Mouse (Mus musculus) gastrocnemius, postnatal 4 days (tissue): ENCODE measurements around the gene Snx9. TPM values are rescaled to one million over a fixed set of nuclear protein-coding genes. Genes with fewer than 3 reads are reported as not detected.

Experiments used
- DNase-seq, 2 experiments: peaks; one replicate each; pipeline ENCODE4 v3.0.0; 2021 to 2022; ENCODE audit warnings: low spot score in 2 of 2, mixed read lengths in 2 of 2
- long read RNA-seq, 2 experiments: library from polyadenylated mRNA; stranded (forward); transcript quantifications; one replicate each; pipeline ENCODE4 v2.0.0; 2021
- total RNA-seq, 2 experiments: library from RNA; stranded (reverse); gene quantifications; 2 replicates each; pipeline ENCODE4 v1.2.3; 2021

Snx9 gene
- total RNA-seq, result 10 to 100 TPM; 36.4 to 38.6 TPM
- long read RNA-seq, experiment 1, transcript Snx9-201 (18 exons, 3,331 nt), result major isoform, 46 of 58 reads
- long read RNA-seq, experiment 1, partial matches to known transcripts, result 0 of 58 reads
- long read RNA-seq, experiment 1, other reads (novel, unspliced or antisense), result 12 of 58 reads
- long read RNA-seq, experiment 2, transcript Snx9-201 (18 exons, 3,331 nt), result major isoform, 53 of 79 reads
- long read RNA-seq, experiment 2, partial matches to known transcripts, result 3 of 79 reads
- long read RNA-seq, experiment 2, other reads (novel, unspliced or antisense), result 23 of 79 reads

GRCm38 (mm10) chr17:5841128-5841942 is at the start of gene Snx9:
Gene Snx9 (plus strand): TSS chr17:5841329.
- DNase-seq, result peak; percentile 65 to 80

- DNase-seq, result no peak
Measured at GRCm38 (mm10) chr17:5792164-5792791, 48.9 kb upstream of the Snx9 start.

GRCm38 (mm10) chr17:5793593-5793992 is 47.5 kb upstream of the Snx9 start:
- DNase-seq, result no peak

- DNase-seq, result no peak
Measured at GRCm38 (mm10) chr17:5794276-5794675, 46.9 kb upstream of the Snx9 start.

- DNase-seq, result no peak
Measured at GRCm38 (mm10) chr17:5795369-5795768, 45.8 kb upstream of the Snx9 start.

- peak in 1 of 2 experiments; percentile 73 for DNase-seq
Measured at GRCm38 (mm10) chr17:5795878-5796277, 45.3 kb upstream of the Snx9 start.

- DNase-seq, result no peak
Measured at GRCm38 (mm10) chr17:5797124-5797760, 43.9 kb upstream of the Snx9 start.

GRCm38 (mm10) chr17:5798221-5798801 is 42.8 kb upstream of the Snx9 start:
- DNase-seq, result no peak

GRCm38 (mm10) chr17:5798900-5799299 is 42.2 kb upstream of the Snx9 start:
- DNase-seq, result no peak

- DNase-seq, result no peak
Measured at GRCm38 (mm10) chr17:5799396-5800021, 41.6 kb upstream of the Snx9 start.

- DNase-seq, result no peak
Measured at GRCm38 (mm10) chr17:5800254-5800653, 40.9 kb upstream of the Snx9 start.

- DNase-seq, result no peak
Measured at GRCm38 (mm10) chr17:5800824-5801560, 40.1 kb upstream of the Snx9 start.

- no peak for DNase-seq
Measured at GRCm38 (mm10) chr17:5801761-5802655, 39.1 kb upstream of the Snx9 start.

GRCm38 (mm10) chr17:5802656-5802955 is 38.5 kb upstream of the Snx9 start:
- no peak for DNase-seq

GRCm38 (mm10) chr17:5803229-5804012 is 37.7 kb upstream of the Snx9 start:
- DNase-seq, result no peak

- DNase-seq, result peak in 1 of 2 experiments; percentile 53
Measured at GRCm38 (mm10) chr17:5804370-5805150, 36.6 kb upstream of the Snx9 start.

- no peak for DNase-seq
Measured at GRCm38 (mm10) chr17:5805151-5805834, 35.8 kb upstream of the Snx9 start.
